Mouse (Mus musculus) lung, embryonic 15.5 days (tissue): ENCODE data around the gene Smtnl2. TPM values are rescaled to one million over a fixed set of nuclear protein-coding genes. Genes with fewer than 3 reads are reported as not detected.
"Not testable (repeated sequence)": the region's sequence is repeated elsewhere in the genome, so short reads cannot be mapped to it uniquely, and the experiment has no call there.

Experiments
- ATAC-seq: fragments of 200-750 bp; cut with Nextera tagmentation; 2 replicates; pipeline ENCODE4 v1.8.0; 2017; ENCODE audit warnings: moderate number of reproducible peaks, borderline replicate concordance; ENCODE audit not compliant: low FRiP score, low TSS enrichment; ENCODE audit errors: extremely low read depth
- H3K27ac ChIP-seq: fragments of 300-500 bp; sonication (generic); 2 replicates; pipeline ENCODE4 v1.5.1; 2015; ENCODE audit warnings: moderate library complexity, mild to moderate bottlenecking, inconsistent platforms
- H3K27me3 ChIP-seq: fragments of 300-500 bp; sonication (generic); 2 replicates; pipeline ENCODE4 v1.6.1; 2015; ENCODE audit warnings: inconsistent platforms
- H3K36me3 ChIP-seq: fragments of 300-500 bp; sonication (generic); 2 replicates; pipeline ENCODE4 v1.6.1; 2015; ENCODE audit warnings: inconsistent platforms
- H3K4me1 ChIP-seq: fragments of 300-500 bp; sonication (generic); 2 replicates; pipeline ENCODE4 v1.6.1; 2015; ENCODE audit warnings: inconsistent platforms
- H3K4me2 ChIP-seq: fragments of 300-500 bp; sonication (generic); 2 replicates; pipeline ENCODE4 v1.6.1; 2015; ENCODE audit warnings: inconsistent platforms, mild to moderate bottlenecking, moderate library complexity
- H3K4me3 ChIP-seq: fragments of 300-500 bp; sonication (generic); 2 replicates; pipeline ENCODE4 v1.5.1; 2015; ENCODE audit warnings: mild to moderate bottlenecking, inconsistent platforms
- H3K9ac ChIP-seq: fragments of 300-500 bp; sonication (generic); 2 replicates; pipeline ENCODE4 v1.6.1; 2015; ENCODE audit warnings: inconsistent platforms
- H3K9me3 ChIP-seq: fragments of 300-500 bp; sonication (generic); 2 replicates; pipeline ENCODE4 v1.6.1; 2016; ENCODE audit warnings: inconsistent platforms
- WGBS: fragments of 180-500 bp; shearing (Covaris S2); methylation state at CpG from one replicate; pipeline ENCODE4 v1.1.7; 2015; 5-methylcytosine and 5-hydroxymethylcytosine counted together
- microRNA-seq: library from miRNA; unstranded; fragments of <30 nt; microRNA quantifications from one replicate; pipeline ENCODE4, GENCODE M21; 2016
- polyA plus RNA-seq: library from polyadenylated mRNA; unstranded; fragments of >200 nt; fragmentation: Nextera tagmentation; extraction: Ambion mirVana; gene quantifications from 2 replicates; pipeline ENCODE4 v1.2.1, GENCODE M21; 2015

The Smtnl2 gene
- polyA plus RNA-seq, 1 experiment from 2014 or later: 156 TPM

- Histone ChIP-seq H3K4me1 (peaks cover 21% of the 10 kb centered on the region), H3K36me3 (no peaks in the 10 kb centered on the region), H3K9ac (no peak overlapping the region), H3K9me3 (no peaks in the 10 kb centered on the region), H3K27me3 (no peaks in the 10 kb centered on the region), H3K27ac (peak overlapping the region; percentile 59), H3K4me2 (no peak overlapping the region), H3K4me3 (no peak overlapping the region)
- WGBS: 34% methylated on average over 10 of the region's 10 CpGs
- peak; percentile 54; the same call in 1 of the 2 replicates for ATAC-seq
Measured at GRCm38 (mm10) chr11:72348563-72348962, 63.0 kb downstream of the Smtnl2 start.

GRCm38 (mm10) chr11:72344486-72344885 lies 67.0 kb downstream of the Smtnl2 start:
- WGBS: 90% methylated on average over 11 of the region's 11 CpGs

GRCm38 (mm10) chr11:72343904-72344303 lies 67.6 kb downstream of the Smtnl2 start:
- no peak overlapping the region for H3K4me2 ChIP-seq
- peaks cover 16% of the 10 kb centered on the region for H3K4me1 ChIP-seq
- ATAC-seq: no peak
- no peak overlapping the region for H3K27ac ChIP-seq
- no peaks in the 10 kb centered on the region for H3K9me3 ChIP-seq
- H3K9ac ChIP-seq: no peak overlapping the region
- H3K4me3 ChIP-seq: no peak overlapping the region
- 19% methylated on average over 8 of the region's 8 CpGs for WGBS
- no peaks in the 10 kb centered on the region for H3K27me3 ChIP-seq
- H3K36me3 ChIP-seq: no peaks in the 10 kb centered on the region

More at GRCm38 (mm10) chr11:72344486-72344885, 67.0 kb downstream of the Smtnl2 start:
- no peak for ATAC-seq
- Histone ChIP-seq H3K27me3 (no peaks in the 10 kb centered on the region), H3K36me3 (no peaks in the 10 kb centered on the region), H3K27ac (no peak overlapping the region), H3K4me2 (no peak overlapping the region), H3K9ac (no peak overlapping the region), H3K4me3 (no peak overlapping the region), H3K9me3 (no peaks in the 10 kb centered on the region), H3K4me1 (peaks cover 19% of the 10 kb centered on the region)

GRCm38 (mm10) chr11:72343238-72343625 lies 68.3 kb downstream of the Smtnl2 start:
- not testable (repeated sequence) for H3K9ac ChIP-seq, H3K9me3 ChIP-seq, H3K36me3 ChIP-seq, H3K4me2 ChIP-seq, ATAC-seq, H3K27ac ChIP-seq, H3K27me3 ChIP-seq, H3K4me3 ChIP-seq
- peaks cover 12% of the 10 kb centered on the region; the same call in 1 of the 2 replicates for H3K4me1 ChIP-seq
- 81% methylated on average over 5 of the region's 5 CpGs for WGBS

GRCm38 (mm10) chr11:72342549-72343237 lies 68.8 kb downstream of the Smtnl2 start:
- Histone ChIP-seq H3K36me3 (no peaks in the 10 kb centered on the region), H3K4me1 (peaks cover 11% of the 10 kb centered on the region; the same call in 1 of the 2 replicates), H3K9me3 (no peaks in the 10 kb centered on the region), H3K4me3 (no peak overlapping the region), H3K27ac (no peak overlapping the region), H3K9ac (no peak overlapping the region), H3K4me2 (peak overlapping the region; percentile 20; the same call in 1 of the 2 replicates), H3K27me3 (no peaks in the 10 kb centered on the region)
- 5% methylated on average over 7 of the region's 7 CpGs for WGBS
- ATAC-seq: peak; percentile 77

- Histone ChIP-seq H3K4me1 (peaks cover 16% of the 10 kb centered on the region), H3K27ac (no peak overlapping the region), H3K9ac (no peak overlapping the region), H3K4me2 (no peak overlapping the region), H3K4me3 (no peak overlapping the region), H3K9me3 (no peaks in the 10 kb centered on the region), H3K36me3 (no peaks in the 10 kb centered on the region), H3K27me3 (no peaks in the 10 kb centered on the region)
- ATAC-seq: no peak
- 83% methylated on average over 4 of the region's 4 CpGs for WGBS
Measured at GRCm38 (mm10) chr11:72339716-72340115, 71.8 kb downstream of the Smtnl2 start.

Small RNAs within 50 kb of the gene (microRNA-seq; reads per million reads assigned to microRNA genes)
- gene Mir6338: not detected

Other genes with a start within 250 kb of the Smtnl2 start
- 0.26 and 0.44 TPM in 2 replicates for gene Gm43951, start 204.9 kb downstream of the Smtnl2 start, polyA plus RNA-seq
- 18.8 and 19.0 TPM in 2 replicates for gene 4933427D14Rik, start 204.3 kb downstream of the Smtnl2 start, polyA plus RNA-seq
- gene Txndc17, start 204.2 kb downstream of the Smtnl2 start, polyA plus RNA-seq: 184 and 186 TPM in 2 replicates
- gene Med31, start 196.1 kb downstream of the Smtnl2 start, polyA plus RNA-seq: 45.5 and 46.9 TPM in 2 replicates
- gene Slc13a5, start 144.5 kb downstream of the Smtnl2 start, polyA plus RNA-seq: 0.05 and 0.24 TPM in 2 replicates
- 6.0 and 7.3 TPM in 2 replicates for gene Xaf1, start 110.1 kb downstream of the Smtnl2 start, polyA plus RNA-seq
- not detected in 2 replicates for gene Fbxo39, start 97.3 kb downstream of the Smtnl2 start, polyA plus RNA-seq
- 11.4 and 11.8 TPM in 2 replicates for gene Tekt1, start 49.3 kb downstream of the Smtnl2 start, polyA plus RNA-seq
- gene Ggt6, start 23.8 kb upstream of the Smtnl2 start, polyA plus RNA-seq: 0.14 and 0.26 TPM in 2 replicates
- gene Mybbp1a, start 29.6 kb upstream of the Smtnl2 start, polyA plus RNA-seq: 137 and 140 TPM in 2 replicates
- gene Spns2, start 78.2 kb upstream of the Smtnl2 start, polyA plus RNA-seq: 5.3 and 6.4 TPM in 2 replicates
- gene Spns3, start 138.8 kb upstream of the Smtnl2 start, polyA plus RNA-seq: 0.18 and 0.22 TPM in 2 replicates
- 67.9 and 69.2 TPM in 2 replicates for gene Ube2g1, start 195.6 kb upstream of the Smtnl2 start, polyA plus RNA-seq